Mouse (Mus musculus) Patski (cell line): ENCODE results near the gene T. TPM values are rescaled to one million over a fixed set of nuclear protein-coding genes. Genes with fewer than 3 reads are reported as not detected.

Source experiments
- ATAC-seq: fragments of 100-300 bp; one replicate; pipeline ENCODE4 v1.8.0; 2021
- CTCF ChIA-PET: fragments of 350-600 bp; sonication (Branson Sonifier 250); formaldehyde crosslinking; loops from one replicate; lab custom pipeline; 2022; ENCODE audit warnings: inconsistent platforms; lab: Charles Lee
- POLR2A ChIA-PET: fragments of 350-600 bp; sonication (Branson Sonifier 250); formaldehyde crosslinking; loops from one replicate; lab custom pipeline; 2022; ENCODE audit warnings: antibody characterized with exemption, inconsistent platforms; lab: Charles Lee
- DNase-seq: peaks from one replicate; pipeline ENCODE4 v3.0.0-alpha.2; 2011; ENCODE audit warnings: low read depth, low spot score
- H3K27me3 ChIP-seq: fragments of 371-371 bp; one replicate; pipeline ENCODE4 v1.5.1; 2021
- CTCF ChIP-seq: fragments of 100-300 bp; IDR thresholded peaks from one replicate; pipeline ENCODE4 v1.5.1; 2021
- in situ Hi-C: fragments of 300-500 bp; cut with MboI; formaldehyde crosslinking; loops from 3 replicates; pipeline ENCODE4 v1.11.1; 2018; ENCODE audit warnings: low pct_unique_long_range_greater_than_20kb, mixed read lengths
- polyA plus RNA-seq: library from polyadenylated mRNA; unstranded; gene quantifications from one replicate; pipeline ENCODE4 v1.2.3, GENCODE M21; 2021

T gene
- polyA plus RNA-seq, 1 experiment from 2014 or later: not detected

DNA sequence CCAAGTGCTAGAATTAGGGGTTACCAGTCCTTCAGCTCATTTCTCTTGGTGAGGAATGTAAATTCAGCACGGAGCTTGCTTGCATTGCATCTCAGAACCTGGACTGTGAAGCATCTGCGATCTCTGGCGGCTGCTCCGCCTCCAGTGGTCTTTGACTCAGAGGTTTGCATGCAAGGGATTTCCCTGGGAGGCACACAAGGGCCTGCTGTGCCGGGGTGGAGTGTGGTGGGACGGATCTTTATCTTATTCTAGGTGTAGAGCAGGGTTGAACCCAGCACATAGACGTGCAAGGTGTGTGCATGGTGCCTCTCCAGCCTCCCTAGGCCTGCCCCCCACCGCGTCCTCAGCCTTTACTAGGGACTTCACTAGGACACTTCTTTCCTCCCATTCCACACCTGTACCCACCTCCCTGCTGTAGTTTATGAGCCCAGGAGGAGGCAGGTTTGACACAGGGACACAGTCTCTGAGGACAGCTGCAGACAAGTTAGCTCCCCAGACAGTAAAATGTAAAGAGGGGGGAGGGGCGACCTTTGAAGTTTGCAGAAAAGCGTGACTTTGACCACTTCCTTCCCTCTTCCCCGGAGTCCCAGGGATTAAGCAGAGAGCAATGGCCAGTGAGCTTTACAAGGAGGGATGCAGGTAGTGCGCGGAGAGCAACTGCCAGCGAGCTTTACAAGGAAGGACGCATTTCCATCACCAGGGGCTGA, 25.5 kb upstream of the T start:
- in situ Hi-C loops: no loop called here
- no peak for DNase-seq
- POLR2A ChIA-PET: interaction anchor here (0.6 kb wide), 1 partner anchor 73 kb away, joined by 3 read pairs; no protein-coding TSS in a partner anchor

DNA sequence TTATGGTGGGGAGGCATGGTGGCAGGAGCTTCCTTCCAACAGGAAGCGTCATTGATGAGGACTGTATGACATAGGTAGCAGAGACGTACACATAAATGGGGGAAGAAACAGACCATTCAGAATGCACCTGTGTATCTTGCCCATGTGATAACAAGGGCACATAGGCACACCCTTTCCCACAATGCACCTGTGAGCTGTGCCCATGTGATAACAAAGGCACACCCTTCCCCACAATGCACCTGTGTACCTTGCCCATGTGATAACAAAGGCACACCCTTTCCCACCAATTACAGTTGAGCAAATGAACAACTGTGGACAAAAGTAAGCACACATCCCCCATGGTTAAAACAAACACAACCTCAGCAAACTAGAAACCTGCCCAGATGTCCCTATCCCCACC, 23.9 kb upstream of the T start:
- DNase-seq (no peak), ATAC-seq (no peak)
- ChIA-PET POLR2A (no interaction called here), CTCF (no interaction called here)
- no peak for TF ChIP-seq CTCF
- peaks cover 25% of the 10 kb centered on the region for H3K27me3 ChIP-seq
- in situ Hi-C loops: no loop called here

More for the DNA sequence above, 25.5 kb upstream of the T start:
- peaks cover 15% of the 10 kb centered on the region for H3K27me3 ChIP-seq
- TF ChIP-seq CTCF: no peak
- CTCF ChIA-PET: no interaction called here
- ATAC-seq: no peak

DNA sequence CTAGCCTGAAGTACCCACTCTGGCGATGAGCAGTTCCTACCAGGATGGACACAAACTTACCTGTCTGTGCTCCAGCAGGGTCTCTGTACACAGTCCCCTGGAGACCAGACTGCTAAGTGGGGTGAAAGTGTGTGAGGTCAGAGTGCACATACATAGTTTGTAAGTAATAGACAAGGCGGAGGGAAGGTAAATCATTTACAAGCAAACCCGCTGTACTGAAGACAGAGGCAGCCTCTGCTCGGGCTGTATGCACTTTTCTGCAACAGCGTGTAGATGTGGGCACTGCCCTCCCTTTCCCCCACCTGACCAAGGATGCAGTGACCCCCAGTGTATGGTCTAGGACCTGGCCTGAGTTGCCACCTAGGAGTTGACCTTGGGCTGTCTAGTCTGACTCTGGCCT, 20.6 kb upstream of the T start:
- DNase-seq (no peak), ATAC-seq (no peak)
- in situ Hi-C loops: no loop called here
- POLR2A ChIA-PET: no interaction called here
- TF ChIP-seq CTCF: no peak
- CTCF ChIA-PET: no interaction called here
- peaks cover 32% of the 10 kb centered on the region for H3K27me3 ChIP-seq

DNA sequence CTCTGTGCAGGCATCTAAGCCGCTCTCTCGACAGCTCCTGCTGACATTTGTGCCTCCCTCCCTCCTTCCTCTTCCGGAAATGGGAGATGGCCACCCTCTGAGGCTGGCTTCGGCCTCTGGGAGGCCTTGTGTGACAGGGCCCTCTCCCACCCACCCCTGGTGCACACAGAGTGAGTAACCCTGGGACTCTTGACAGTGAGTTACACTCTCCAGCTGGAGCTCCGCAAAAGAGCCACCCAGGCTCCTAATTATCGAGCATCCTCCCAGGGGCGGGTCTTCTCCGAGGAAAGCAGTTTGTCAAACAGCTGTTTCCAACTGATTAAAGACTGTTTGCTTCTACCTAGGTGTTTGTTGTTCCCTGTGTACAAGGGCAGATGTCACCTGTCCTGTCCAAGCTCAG, 18.7 kb upstream of the T start:
- ChIA-PET POLR2A (no interaction called here), CTCF (no interaction called here)
- TF ChIP-seq CTCF: no peak
- DNase-seq (no peak), ATAC-seq (no peak)
- in situ Hi-C loops: no loop called here
- peaks cover 37% of the 10 kb centered on the region for H3K27me3 ChIP-seq

DNA sequence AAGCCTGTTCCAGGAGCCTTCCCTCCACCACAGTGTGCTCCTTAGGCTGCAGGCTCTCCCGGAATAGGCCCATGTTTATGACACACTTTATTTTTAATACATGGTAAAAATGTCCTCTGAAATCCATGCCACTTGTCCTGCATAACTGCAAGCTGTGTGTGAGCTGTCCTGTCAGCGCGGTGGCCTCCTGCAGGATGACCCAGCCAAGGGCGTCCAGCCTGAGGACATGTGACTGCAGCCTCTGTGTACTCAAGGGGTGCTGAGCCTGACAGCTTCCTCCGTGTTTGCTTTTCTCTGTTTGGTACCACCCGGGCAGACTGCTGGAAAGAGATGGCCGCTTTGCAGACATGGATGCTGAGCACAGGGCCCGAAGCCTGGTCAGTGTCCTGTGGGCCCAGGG, 17.4 kb upstream of the T start:
- TF ChIP-seq CTCF: no peak
- DNase-seq (no peak), ATAC-seq (no peak)
- CTCF ChIA-PET: no interaction called here
- in situ Hi-C loops: no loop called here
- peaks cover 29% of the 10 kb centered on the region for H3K27me3 ChIP-seq
- POLR2A ChIA-PET: no interaction called here

DNA sequence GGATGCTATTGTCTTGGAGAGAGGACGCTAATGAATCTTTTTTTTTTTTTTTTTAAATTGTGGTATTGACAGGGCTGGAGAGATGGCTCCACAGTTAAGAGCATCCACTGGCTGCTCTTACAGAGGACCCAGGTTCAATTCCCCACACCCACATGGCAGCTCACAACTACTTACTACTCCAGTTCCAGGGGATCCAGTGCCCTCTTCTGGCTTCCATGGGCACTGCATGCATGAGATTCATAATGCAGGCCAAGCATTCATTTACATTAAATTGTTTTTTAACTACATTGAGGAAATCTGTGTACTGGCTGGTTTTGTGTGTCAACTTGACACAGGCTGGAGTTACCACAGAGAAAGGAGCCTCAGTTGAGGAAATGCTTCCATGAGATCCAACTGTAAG, 13.5 kb upstream of the T start:
- ChIA-PET CTCF (no interaction called here), POLR2A (no interaction called here)
- no peak for TF ChIP-seq CTCF
- no peak for DNase-seq
- peaks cover 20% of the 10 kb centered on the region for H3K27me3 ChIP-seq
- in situ Hi-C loops: no loop called here
- no peak for ATAC-seq

DNA sequence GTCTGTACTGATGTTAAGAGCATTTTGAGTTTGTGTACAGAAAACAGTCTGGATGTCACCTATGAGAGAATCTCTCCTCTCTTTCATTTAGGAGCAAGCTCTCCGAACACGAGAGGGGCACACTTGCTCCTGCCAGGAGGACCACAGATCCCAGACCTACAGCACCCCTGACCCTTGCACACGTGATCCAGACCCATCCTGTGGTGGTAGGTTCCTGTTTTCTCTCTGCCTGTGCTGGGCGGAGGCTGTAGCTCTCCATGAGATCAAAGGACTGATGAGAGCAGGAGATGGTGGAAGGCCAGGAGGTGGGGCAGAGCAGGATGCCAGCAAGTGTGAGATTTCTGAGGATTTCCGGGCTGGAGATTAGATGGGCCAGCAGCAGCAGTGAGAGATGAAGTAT, 12.7 kb upstream of the T start:
- ATAC-seq (no peak), DNase-seq (no peak)
- no peak for TF ChIP-seq CTCF
- ChIA-PET POLR2A (interaction anchor here (0.6 kb wide), 1 partner anchor 87 kb away, joined by 3 read pairs; no protein-coding TSS in a partner anchor), CTCF (no interaction called here)
- peaks cover 18% of the 10 kb centered on the region for H3K27me3 ChIP-seq
- in situ Hi-C loops: no loop called here

DNA sequence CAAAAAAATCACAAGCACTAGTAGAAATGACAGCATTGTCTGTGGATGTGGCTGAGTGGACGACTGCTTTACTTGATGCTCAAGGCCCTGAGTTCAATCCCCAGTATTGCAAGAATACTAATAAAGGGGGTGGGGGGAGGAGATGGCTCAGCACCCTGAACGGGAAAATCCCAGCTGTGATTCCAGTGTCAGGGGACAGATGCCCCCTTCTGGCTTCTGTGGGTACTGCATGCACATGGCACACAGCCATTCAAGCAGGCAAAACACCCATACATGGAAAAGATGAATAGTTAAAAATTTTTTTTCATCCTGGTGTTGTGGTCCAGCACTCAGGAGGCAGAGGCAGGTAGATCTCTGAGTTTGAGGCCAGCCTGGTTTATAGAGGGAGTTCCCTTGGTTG, 10.9 kb upstream of the T start:
- DNase-seq: no peak
- ATAC-seq: no peak
- TF ChIP-seq CTCF: peak; percentile 64
- in situ Hi-C loops: no loop called here
- peaks cover 14% of the 10 kb centered on the region for H3K27me3 ChIP-seq
- ChIA-PET POLR2A (no interaction called here), CTCF (no interaction called here)

DNA sequence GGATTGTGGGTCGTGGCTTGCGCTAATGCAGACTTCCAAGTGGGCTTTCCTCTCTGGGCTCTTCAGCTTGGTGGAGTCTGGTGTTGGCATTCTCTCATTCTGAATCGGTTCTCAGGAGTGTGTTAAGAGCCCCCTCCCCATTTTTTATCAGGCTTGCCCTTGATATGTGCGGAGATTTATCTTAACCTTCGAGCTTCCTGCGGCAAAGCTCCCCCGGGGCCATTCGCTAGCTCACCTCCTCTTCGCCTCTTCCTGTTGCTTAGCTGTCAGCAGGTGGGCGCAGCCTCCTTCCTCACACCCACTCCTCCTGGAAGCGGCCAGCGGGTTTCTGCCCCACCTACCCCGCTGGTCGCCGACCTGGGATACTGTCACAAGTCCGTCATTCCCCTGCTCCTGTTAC, 4.8 kb upstream of the T start:
- ATAC-seq (no peak), DNase-seq (no peak)
- ChIA-PET CTCF (interaction anchor here (1.0 kb wide), 1 partner anchor 24 kb away, joined by 3 read pairs; no protein-coding TSS in a partner anchor), POLR2A (no interaction called here)
- no peak for TF ChIP-seq CTCF
- peaks cover 51% of the 10 kb centered on the region for H3K27me3 ChIP-seq
- in situ Hi-C loops: no loop called here

DNA sequence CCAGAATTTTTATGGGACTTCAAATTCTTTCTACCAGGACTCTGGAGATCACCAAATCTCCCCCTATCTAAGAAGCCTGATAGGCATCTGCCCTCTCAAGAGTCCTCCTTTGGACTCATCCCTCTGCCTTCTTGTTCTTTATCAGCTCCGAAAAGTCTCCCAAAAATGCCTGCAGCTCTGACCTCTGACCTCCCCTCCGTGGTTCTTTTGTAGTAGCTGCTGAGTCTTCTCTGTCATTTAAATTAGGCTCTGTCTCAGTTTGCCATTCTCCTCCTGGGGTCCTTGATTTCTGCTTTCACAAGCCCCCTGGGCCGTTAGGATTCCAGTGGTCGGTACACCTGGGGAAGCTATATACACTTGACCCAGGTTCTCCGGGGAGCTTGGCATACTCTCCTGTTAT, 4.3 kb upstream of the T start:
- ATAC-seq (no peak), DNase-seq (no peak)
- peaks cover 55% of the 10 kb centered on the region for H3K27me3 ChIP-seq
- ChIA-PET CTCF (interaction anchor here (1.0 kb wide), 1 partner anchor 24 kb away, joined by 3 read pairs; no protein-coding TSS in a partner anchor), POLR2A (no interaction called here)
- in situ Hi-C loops: no loop called here
- no peak for TF ChIP-seq CTCF

DNA sequence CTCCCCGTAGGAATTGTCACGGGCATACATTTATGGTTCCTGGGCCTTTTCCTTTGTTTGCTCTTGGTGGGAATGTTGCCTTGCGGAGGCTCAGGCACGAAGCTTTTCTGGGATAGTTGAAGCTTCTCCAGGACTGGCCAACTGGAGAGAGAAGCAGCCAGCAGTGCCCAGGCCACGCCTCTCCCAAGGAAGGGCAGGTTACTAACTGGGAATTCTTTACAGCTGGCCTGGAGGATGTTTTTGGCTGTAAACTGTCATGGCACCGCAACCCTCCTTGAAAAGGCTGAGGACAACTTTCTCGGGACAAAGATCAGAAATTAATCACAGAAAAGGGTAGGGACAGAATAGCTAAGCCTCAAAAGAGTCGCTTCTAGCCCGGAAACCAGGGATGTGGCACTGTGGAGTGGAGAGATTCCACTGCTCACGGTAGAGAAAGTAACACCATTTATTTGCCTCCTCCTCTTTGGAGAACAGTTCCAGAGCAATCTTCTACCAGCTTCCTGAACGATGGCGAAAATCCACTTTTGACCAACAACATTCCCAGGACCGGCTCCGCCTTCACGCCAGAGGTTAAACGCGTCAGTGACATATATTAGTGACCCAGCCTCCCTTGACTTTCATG, 1.9 kb upstream of the T start:
- H3K27me3 ChIP-seq: peaks cover 67% of the 10 kb centered on the region
- in situ Hi-C loops: no loop called here
- no peak for DNase-seq
- CTCF ChIA-PET: no interaction called here
- no peak for ATAC-seq
- TF ChIP-seq CTCF: no peak
- POLR2A ChIA-PET: no interaction called here
